Mouse (Mus musculus) limb, embryonic 13.5 days (tissue): Measurements from ENCODE around the gene Tbc1d8. TPM values are rescaled to one million over a fixed set of nuclear protein-coding genes. Genes with fewer than 3 reads are reported as not detected.
A peak's percentile ranks its signal among the peaks of the same experiment; 100 is the strongest.

Experiments used
- ATAC-seq: fragments of 200-750 bp; cut with Nextera tagmentation; 2 replicates; pipeline ENCODE4 v1.8.0; 2017; ENCODE audit warnings: low read depth, moderate number of reproducible peaks, moderate TSS enrichment; ENCODE audit not compliant: low FRiP score
- H3K27ac ChIP-seq: fragments of 300-500 bp; sonication (generic); 2 replicates; pipeline ENCODE4 v1.5.1; 2015; ENCODE audit warnings: inconsistent platforms, mild to moderate bottlenecking, moderate library complexity
- H3K27me3 ChIP-seq: fragments of 300-500 bp; sonication (generic); 2 replicates; pipeline ENCODE4 v1.6.1; 2015; ENCODE audit warnings: mild to moderate bottlenecking, inconsistent platforms
- H3K36me3 ChIP-seq: fragments of 300-500 bp; sonication (generic); 2 replicates; pipeline ENCODE4 v1.6.1; 2015; ENCODE audit warnings: inconsistent platforms, mild to moderate bottlenecking, moderate library complexity
- H3K4me1 ChIP-seq: fragments of 300-500 bp; sonication (generic); 2 replicates; pipeline ENCODE4 v1.6.1; 2015; ENCODE audit warnings: inconsistent platforms
- H3K4me2 ChIP-seq: fragments of 300-500 bp; sonication (generic); replicated peaks from 2 replicates; pipeline ENCODE4 v1.6.1; 2015; ENCODE audit warnings: inconsistent platforms, mild to moderate bottlenecking, moderate library complexity
- H3K4me3 ChIP-seq: fragments of 300-500 bp; sonication (generic); 2 replicates; pipeline ENCODE4 v1.5.1; 2015; ENCODE audit warnings: moderate library complexity, mild to moderate bottlenecking, inconsistent platforms
- H3K9ac ChIP-seq: fragments of 300-500 bp; sonication (generic); 2 replicates; pipeline ENCODE4 v1.6.1; 2015; ENCODE audit warnings: mild to moderate bottlenecking, inconsistent platforms
- H3K9me3 ChIP-seq: fragments of 300-500 bp; sonication (generic); 2 replicates; pipeline ENCODE4 v1.6.1; 2016; ENCODE audit warnings: inconsistent platforms
- WGBS: fragments of 180-500 bp; shearing (Covaris S2); methylation state at CpG from one replicate; pipeline ENCODE4 v1.1.7; 2015; 5-methylcytosine and 5-hydroxymethylcytosine counted together
- polyA plus RNA-seq: library from polyadenylated mRNA; unstranded; fragments of >200 nt; fragmentation: Nextera tagmentation; extraction: Ambion mirVana; gene quantifications from 2 replicates; pipeline ENCODE4 v1.2.1, GENCODE M21; 2015

Gene Tbc1d8
- polyA plus RNA-seq, 1 experiment from 2014 or later: 10.4 TPM

DNA sequence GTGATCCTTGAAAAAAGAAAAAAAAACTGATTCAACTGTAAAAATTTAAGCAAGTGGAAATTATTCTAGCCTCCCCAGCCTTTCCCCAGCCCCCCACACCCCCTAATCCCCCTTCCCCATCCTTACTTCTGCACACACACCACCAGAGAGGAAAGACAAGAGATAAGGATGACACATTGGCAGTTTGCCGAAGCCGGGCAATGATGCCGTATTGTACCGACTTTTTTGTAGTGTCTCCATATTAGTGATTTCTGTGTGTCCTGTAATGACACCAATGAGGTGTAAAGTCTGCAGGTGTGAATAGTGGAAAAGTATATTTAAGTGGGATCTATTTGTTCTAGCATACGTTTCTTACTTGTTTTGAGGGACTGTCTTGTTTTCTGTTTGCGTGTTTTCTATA lies 138.4 kb downstream of the Tbc1d8 start:
- H3K9ac ChIP-seq: no peak overlapping the region
- WGBS: 86% methylated on average over 6 of the region's 6 CpGs
- H3K4me3 ChIP-seq: no peak overlapping the region
- ATAC-seq: no peak
- H3K36me3 ChIP-seq: no peaks in the 10 kb centered on the region
- peaks cover 26% of the 10 kb centered on the region for H3K27me3 ChIP-seq
- no peak overlapping the region for H3K4me2 ChIP-seq
- no peaks in the 10 kb centered on the region for H3K9me3 ChIP-seq
- H3K27ac ChIP-seq: no peak overlapping the region
- peaks cover 13% of the 10 kb centered on the region for H3K4me1 ChIP-seq

DNA sequence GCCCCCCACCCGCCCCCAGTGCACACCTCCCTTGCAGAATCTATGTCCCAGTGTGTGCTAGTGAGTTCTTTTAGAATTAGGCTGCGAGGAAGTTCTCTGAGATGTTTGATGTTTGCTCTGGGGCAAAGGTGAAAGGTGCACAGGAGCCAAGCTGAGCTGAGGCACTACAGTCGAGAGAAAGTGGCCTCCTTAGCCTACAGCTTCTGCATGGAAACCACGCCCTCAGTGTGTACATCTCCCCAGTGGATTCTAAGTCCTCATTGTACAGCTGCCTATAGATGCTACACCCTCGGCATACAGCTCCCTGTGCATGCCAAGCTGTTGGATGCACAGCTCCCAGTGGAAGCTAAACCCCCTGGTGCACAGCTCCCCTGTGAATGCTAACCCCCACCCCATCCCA lies 139.1 kb downstream of the Tbc1d8 start:
- Histone ChIP-seq H3K9ac (no peak overlapping the region), H3K36me3 (no peaks in the 10 kb centered on the region), H3K9me3 (no peaks in the 10 kb centered on the region), H3K27me3 (peaks cover 32% of the 10 kb centered on the region), H3K4me3 (no peak overlapping the region), H3K27ac (no peak overlapping the region), H3K4me1 (peaks cover 14% of the 10 kb centered on the region), H3K4me2 (no peak overlapping the region)
- 62% methylated on average over 5 of the region's 5 CpGs for WGBS
- ATAC-seq: no peak

DNA sequence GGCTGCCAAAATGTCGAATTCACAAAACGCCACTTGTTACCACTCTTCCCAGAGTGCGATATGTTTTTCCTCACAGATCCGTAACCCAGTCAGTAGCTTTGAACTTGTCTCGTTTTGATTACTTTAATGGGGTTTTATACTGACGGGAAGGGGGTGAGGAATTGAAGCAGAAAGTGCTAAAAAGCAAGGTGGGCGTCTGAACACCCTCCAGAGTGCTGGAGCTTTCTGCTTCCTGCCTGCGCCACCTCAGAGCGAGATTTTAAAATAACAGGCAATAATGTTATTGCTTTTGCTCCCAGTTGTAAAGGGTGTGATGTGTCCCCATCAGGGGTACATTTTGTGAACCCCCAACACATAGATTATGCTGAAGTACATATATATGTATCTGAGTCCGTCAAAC lies 139.7 kb downstream of the Tbc1d8 start:
- H3K4me3 ChIP-seq: no peak overlapping the region
- H3K4me1 ChIP-seq: peaks cover 14% of the 10 kb centered on the region
- H3K4me2 ChIP-seq: no peak overlapping the region
- peaks cover 35% of the 10 kb centered on the region for H3K27me3 ChIP-seq
- no peak overlapping the region for H3K9ac ChIP-seq
- 56% methylated on average over 10 of the region's 10 CpGs for WGBS
- ATAC-seq: no peak
- no peaks in the 10 kb centered on the region for H3K9me3 ChIP-seq
- no peak overlapping the region for H3K27ac ChIP-seq
- no peaks in the 10 kb centered on the region for H3K36me3 ChIP-seq

DNA sequence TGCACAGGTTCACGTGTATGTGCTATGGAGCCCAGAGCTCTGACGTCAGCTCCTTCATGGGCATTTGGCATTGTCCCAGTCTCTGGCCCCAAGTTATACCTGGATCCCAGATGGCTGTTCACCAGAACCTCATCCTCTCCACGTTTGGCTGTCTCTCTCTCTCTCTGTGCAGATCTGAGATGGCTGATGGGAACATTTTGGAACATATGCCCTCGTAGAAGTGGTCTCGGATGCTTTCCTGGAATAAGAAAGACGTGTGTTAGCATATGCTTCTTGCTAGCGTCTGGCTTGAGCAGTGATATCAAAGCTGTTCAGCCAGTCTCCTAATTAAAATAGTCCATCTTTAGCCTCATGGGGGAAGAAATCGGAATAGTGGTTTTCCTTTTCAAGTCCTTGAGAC lies 141.8 kb downstream of the Tbc1d8 start:
- H3K36me3 ChIP-seq: no peaks in the 10 kb centered on the region
- peaks cover 14% of the 10 kb centered on the region for H3K4me1 ChIP-seq
- ATAC-seq: no peak
- H3K9me3 ChIP-seq: no peaks in the 10 kb centered on the region
- 0 out of 2 replicates have a peak overlapping the region, but pooled peaks have one; percentile 13 for H3K9ac ChIP-seq
- peaks cover 35% of the 10 kb centered on the region for H3K27me3 ChIP-seq
- no peak overlapping the region for H3K4me2 ChIP-seq
- 77% methylated on average over 8 of the region's 8 CpGs for WGBS
- H3K27ac ChIP-seq: no peak overlapping the region
- H3K4me3 ChIP-seq: no peak overlapping the region

DNA sequence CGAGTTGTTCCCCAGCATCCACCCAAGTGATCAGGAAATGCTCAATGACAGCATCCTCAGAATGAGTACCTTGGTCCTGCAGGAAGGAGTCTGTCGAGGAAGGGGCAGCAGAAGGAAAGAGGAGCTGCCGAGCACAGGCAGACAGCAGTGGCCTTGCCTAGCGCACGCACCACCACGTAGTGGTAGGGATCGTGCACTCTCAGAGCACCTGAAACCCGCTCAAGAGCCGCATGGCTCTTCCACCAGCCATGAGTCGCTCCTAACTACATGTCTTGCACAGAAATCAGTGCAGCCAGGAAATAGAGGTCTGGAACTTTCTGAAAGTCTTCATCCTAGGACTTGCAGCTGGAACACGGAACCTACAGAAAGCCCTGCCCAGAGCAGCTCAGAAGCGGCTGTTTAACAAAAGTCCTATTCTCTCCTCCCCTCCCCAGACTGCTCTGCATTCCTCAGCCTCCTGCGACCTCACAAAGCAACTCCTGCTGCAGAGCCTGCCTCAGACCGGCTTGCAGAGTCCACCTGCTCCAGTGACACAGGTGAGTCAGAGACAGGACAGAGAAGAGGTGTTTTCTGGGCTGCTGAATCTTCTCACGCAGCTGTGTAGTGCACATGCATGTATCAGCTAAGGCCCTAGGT lies 142.9 kb downstream of the Tbc1d8 start:
- ATAC-seq: peak; percentile 48; the same call in 1 of the 2 replicates
- H3K9ac ChIP-seq: no peak overlapping the region
- no peak overlapping the region; the same call in 1 of the 2 replicates for H3K27ac ChIP-seq
- H3K9me3 ChIP-seq: no peaks in the 10 kb centered on the region
- peaks cover 21% of the 10 kb centered on the region for H3K4me1 ChIP-seq
- 26% methylated on average over 15 of the region's 15 CpGs for WGBS
- no peak overlapping the region for H3K4me3 ChIP-seq
- H3K36me3 ChIP-seq: no peaks in the 10 kb centered on the region
- H3K4me2 ChIP-seq: 0 out of 2 replicates have a peak overlapping the region, but pooled peaks have one; percentile 0
- peaks cover 35% of the 10 kb centered on the region for H3K27me3 ChIP-seq

DNA sequence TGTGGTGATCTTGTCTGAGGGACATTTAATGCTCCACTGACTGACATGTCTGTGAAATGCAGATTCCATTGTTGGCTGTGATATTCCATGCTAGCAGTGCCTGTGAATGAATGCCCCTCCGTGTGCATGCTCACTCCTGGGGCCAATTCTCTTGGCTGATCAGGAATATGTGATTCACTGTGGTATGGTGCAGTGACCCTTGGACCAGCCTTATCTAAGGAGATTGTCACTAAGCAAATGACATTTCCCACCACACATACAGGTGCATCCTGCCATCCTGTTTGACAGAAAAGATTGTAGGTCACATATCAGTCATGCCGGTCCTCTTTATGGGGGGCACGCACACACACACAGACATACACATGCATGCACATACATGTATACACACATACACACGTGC lies 146.1 kb downstream of the Tbc1d8 start:
- Histone ChIP-seq H3K9me3 (no peaks in the 10 kb centered on the region), H3K4me1 (peaks cover 23% of the 10 kb centered on the region), H3K4me2 (no peak overlapping the region), H3K27ac (no peak overlapping the region), H3K27me3 (peaks cover 20% of the 10 kb centered on the region), H3K36me3 (no peaks in the 10 kb centered on the region), H3K4me3 (no peak overlapping the region), H3K9ac (no peak overlapping the region)
- WGBS: 89% methylated on average over 4 of the region's 4 CpGs
- ATAC-seq: no peak

DNA sequence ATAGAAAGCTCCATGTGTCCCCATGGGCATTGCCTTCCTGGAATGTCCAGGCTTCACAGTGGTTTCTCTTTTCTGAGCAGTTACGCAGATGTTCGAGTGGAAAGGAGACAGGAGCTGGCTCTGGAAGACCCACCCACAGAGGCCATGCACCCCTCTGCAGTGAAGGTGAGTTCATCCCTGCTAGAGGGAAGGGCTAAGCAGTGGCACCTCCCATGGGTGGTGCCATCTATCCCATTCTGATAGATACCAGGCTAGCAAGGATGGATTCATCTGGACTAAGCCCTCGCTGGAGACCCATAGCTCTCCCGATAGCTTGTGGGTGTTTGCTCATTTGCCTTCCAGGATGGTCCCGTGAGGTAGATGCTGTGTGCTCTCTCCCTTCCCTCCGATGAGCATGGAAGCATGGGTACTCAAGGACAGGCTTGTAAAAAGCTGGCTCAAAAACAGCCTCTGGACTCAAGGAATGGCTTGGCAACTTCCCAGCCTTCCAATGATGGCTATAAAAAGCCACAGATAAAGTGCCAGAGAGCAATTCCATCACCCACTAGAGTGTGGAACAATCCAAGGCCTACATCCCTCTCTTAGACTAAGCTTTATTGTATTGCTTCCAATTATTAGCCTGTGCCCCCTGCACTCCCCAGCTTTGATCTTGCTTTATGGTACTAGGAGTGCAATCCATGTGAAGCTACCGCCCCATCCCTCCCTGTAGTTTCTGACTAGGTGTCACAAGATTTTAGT lies 147.5 kb downstream of the Tbc1d8 start:
- H3K4me1 ChIP-seq: peaks cover 23% of the 10 kb centered on the region
- H3K27ac ChIP-seq: no peak overlapping the region
- no peak overlapping the region for H3K9ac ChIP-seq
- H3K4me3 ChIP-seq: no peak overlapping the region
- no peaks in the 10 kb centered on the region for H3K9me3 ChIP-seq
- H3K27me3 ChIP-seq: peaks cover 11% of the 10 kb centered on the region
- no peak overlapping the region for H3K4me2 ChIP-seq
- no peak for ATAC-seq
- H3K36me3 ChIP-seq: no peaks in the 10 kb centered on the region
- WGBS: 59% methylated on average over 7 of the region's 7 CpGs

DNA sequence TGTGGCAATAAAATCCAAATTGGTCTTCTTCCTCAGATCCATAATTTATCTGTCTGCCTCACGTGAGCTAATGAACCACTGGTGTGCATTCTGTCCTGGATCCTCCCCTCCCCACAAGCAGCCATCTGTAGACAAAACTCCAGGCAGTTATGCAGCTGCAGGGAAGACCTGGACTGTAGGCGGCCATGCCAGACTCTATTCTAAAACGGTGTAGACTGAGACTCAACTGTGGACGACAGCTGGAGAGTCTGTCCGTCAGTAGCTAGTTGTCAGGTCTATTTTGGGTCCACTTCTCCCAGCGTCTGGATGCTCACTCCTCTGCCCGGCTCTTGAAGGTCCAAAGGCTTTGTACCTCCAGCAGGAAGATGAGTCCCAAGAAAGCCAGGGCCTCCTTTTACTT lies 151.0 kb downstream of the Tbc1d8 start:
- no peak overlapping the region for H3K4me3 ChIP-seq
- H3K27ac ChIP-seq: no peak overlapping the region
- no peak overlapping the region for H3K4me2 ChIP-seq
- WGBS: 54% methylated on average over 7 of the region's 7 CpGs
- no peak for ATAC-seq
- no peak overlapping the region for H3K9ac ChIP-seq
- peaks cover 13% of the 10 kb centered on the region for H3K4me1 ChIP-seq
- H3K9me3 ChIP-seq: no peaks in the 10 kb centered on the region
- H3K36me3 ChIP-seq: no peaks in the 10 kb centered on the region
- no peaks in the 10 kb centered on the region for H3K27me3 ChIP-seq

DNA sequence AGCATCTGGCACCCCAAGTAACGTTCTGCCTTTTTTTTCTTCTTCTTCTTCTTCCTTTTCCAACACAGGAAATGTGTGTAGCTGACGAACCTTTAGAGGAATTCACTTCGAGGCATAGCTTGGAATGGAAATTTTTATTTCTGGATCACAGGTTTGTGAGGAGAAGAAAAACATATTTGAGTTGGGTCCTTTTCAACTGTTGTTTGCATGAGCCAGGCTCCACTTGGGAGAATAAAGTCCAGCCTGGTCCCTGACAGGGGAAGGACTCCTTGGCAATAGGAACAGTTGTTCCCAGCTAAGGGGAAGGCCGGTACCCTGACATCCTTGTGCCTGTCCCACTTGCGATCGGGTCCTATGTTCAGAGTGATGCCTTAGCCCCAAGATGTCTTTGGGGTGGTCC lies 153.3 kb downstream of the Tbc1d8 start:
- Histone ChIP-seq H3K9me3 (no peaks in the 10 kb centered on the region), H3K27me3 (no peaks in the 10 kb centered on the region), H3K4me1 (peaks cover 12% of the 10 kb centered on the region), H3K4me3 (no peak overlapping the region), H3K9ac (no peak overlapping the region), H3K27ac (no peak overlapping the region), H3K36me3 (no peaks in the 10 kb centered on the region), H3K4me2 (no peak overlapping the region)
- no peak for ATAC-seq
- 85% methylated on average over 6 of the region's 6 CpGs for WGBS

DNA sequence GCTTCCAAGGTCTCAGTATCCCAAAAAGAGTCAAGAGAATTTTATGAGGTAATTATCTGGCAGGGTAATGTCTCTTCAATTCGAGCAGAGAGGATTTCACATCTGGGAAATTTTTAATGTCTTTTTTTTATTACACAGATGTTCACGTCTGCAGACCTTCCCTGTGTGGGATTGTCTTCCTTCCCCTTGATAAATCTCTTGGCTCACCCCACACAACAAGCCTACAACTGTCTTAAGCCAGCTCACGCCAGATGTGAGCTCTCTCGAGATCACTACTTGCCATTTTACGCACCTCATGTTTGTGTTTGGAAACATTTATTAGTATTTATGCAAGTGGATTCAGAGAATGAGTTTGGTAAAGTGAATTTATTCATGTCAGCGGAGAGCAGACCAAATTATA lies 156.6 kb downstream of the Tbc1d8 start:
- Histone ChIP-seq H3K9me3 (no peaks in the 10 kb centered on the region), H3K9ac (no peak overlapping the region), H3K4me1 (peaks cover 37% of the 10 kb centered on the region), H3K36me3 (no peaks in the 10 kb centered on the region), H3K27ac (no peak overlapping the region), H3K4me3 (no peak overlapping the region), H3K27me3 (no peaks in the 10 kb centered on the region), H3K4me2 (no peak overlapping the region)
- peak; percentile 80 for ATAC-seq
- 34% methylated on average over 6 of the region's 6 CpGs for WGBS
